Mouse (Mus musculus) thymus, adult 2 months (tissue): ENCODE data around the gene Galnt10.

Source experiments
- CTCF ChIP-seq: fragments of 200-500 bp; IDR thresholded peaks from 2 replicates; pipeline ENCODE4 v1.5.1; 2012; ENCODE audit warnings: mild to moderate bottlenecking, control low read depth, low read length, moderate library complexity, borderline replicate concordance; ENCODE audit not compliant: control insufficient read depth, poor library complexity, insufficient read depth; ENCODE audit errors: extremely low read depth
- POLR2A ChIP-seq: fragments of 200-500 bp; IDR thresholded peaks from 2 replicates; pipeline ENCODE4 v1.6.1; 2012; ENCODE audit warnings: mild to moderate bottlenecking, low read length, control low read depth, moderate library complexity; ENCODE audit not compliant: control insufficient read depth, poor library complexity, insufficient read depth; ENCODE audit errors: extremely low read depth

DNA sequence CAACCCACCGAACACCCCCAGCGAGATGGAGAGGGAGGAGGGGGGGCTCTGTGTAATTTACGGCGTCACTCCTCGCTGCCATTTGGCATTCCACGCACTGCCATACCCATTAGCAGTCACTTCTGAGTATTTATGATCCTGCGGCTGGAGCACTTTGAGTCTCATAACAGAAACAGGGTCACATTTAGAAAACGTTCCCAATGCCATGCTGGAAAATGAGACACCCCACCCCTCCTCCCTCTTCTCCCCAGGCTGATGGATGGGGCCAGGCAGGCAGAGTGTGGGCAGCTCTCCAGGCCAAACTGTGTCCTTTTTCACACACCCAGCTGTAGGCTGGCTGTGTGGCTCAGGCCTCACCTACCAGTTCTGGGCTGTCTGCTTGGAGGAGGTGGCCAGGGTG, 38.7 kb downstream of the Galnt10 start:
- TF ChIP-seq CTCF (no peak), POLR2A (no peak)
